Mouse (Mus musculus) lung, postnatal 25 days (tissue): ENCODE measurements at regions not wholly inside any gene's neighbourhood (a gene's known extent, or its start where the extent isn't known, plus 50 kb on each side); places are given as distances from the start of the nearest gene placed in this dataset.
A peak's percentile ranks its signal among the peaks of the same experiment; 100 is the strongest.

ENCODE experiments used
- DNase-seq: peaks from one replicate; pipeline ENCODE4 v3.0.0; 2022; ENCODE audit warnings: low spot score

- DNase-seq: no peak
Measured at GRCm38 (mm10) chr13:33721851-33722250, 60.6 kb downstream of the Serpinb6d start.

DNA sequence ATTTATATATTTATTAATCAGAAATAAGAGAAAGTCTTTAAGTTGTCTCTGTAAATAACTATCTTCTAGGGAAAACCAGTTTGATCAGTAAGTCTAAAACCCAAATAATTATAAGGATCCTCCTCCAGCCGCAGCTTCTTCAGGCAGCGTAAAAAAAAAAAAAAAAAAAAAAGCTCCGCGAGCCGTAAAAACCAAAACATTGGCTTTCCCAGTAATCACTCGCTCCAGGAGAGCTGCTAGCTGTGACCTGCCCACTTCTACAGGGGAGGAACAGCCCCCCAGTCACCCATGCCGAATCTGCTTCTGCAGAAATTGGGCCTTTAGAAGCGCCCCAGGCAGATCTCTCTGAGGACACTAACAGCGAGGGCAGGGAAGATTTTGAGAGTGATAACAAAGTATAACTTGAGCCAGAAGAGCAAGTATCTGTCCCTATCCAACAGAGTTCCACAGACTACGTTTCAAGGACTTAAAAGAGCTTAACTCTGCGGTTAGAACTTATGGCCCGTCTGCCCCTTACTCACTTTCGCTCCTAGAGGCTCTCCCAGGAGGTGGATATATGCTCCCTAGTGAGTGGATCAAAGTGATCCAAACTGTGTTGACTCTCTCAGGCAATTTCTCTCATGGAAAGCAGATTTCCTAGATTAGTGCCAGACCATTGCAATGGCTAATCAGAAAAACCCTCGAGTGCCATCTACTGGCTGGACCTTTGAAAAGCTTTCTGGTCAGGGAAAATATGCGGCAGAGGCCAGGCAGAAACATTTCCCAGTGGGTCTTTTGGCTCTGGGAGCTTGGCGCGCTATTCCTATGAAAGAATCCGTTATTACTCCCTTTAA lies 80.7 kb downstream of the Serpinb6e start:
- peak; percentile 68 for DNase-seq

- DNase-seq: no peak
Measured at GRCm38 (mm10) chr13:33763295-33763916, 79.8 kb downstream of the Serpinb6e start.
